ENCODE assay signal across 9 mouse cellular contexts in the genomic region with DNA sequence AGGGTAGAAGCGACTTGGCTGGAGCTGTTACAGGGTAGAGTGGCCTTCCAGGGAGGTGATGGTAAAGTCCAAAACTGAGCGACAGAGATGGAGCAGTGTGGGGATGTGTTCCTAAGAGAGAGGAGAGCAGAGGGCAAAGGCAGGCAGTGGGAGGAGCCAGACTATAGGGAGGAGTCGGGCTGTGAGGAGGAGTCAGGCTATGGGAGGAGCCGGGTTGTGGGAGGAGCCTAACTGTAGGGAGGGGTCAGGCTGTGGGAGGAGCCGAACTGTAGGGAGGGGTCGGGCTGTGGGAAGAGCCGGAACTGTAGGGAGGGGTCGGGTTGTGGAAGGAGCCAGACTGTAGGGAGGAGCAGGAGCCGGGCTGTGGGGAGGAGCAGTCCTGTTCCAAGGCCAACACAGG.
DNase-seq lines count a peak whose midpoint lies in the region; ATAC-seq and TF ChIP-seq lines count a peak whose summit lies in the region.
"Had no signal": no experiment of that assay in that cellular context is flagged by ENCODE, and none has a peak within 500 bp of the region (broad histone marks: within the 10 kb centered on the region; RNA-seq: fewer than 3 reads in every experiment).

No protein-coding gene starts in this region.

- H3K4me2 ChIP-seq in forebrain, embryonic 13.5 days: no peak overlapping the region
- no peak overlapping the region for H3K4me2 ChIP-seq in forebrain, postnatal 0 days (ENCODE audit: low read depth)

- H3K27ac ChIP-seq in forebrain, embryonic 13.5 days: no peak overlapping the region
- no peak overlapping the region for H3K27ac ChIP-seq in forebrain, postnatal 0 days (ENCODE audit: low read depth, low read length)
- no peak overlapping the region for H3K27ac ChIP-seq in embryonic facial prominence, embryonic 10.5 days (replicated peaks)
- no peak overlapping the region; the same call in 1 of the 2 replicates for H3K27ac ChIP-seq in liver, adult 2 months (replicated peaks; ENCODE audit: insufficient read depth, low read depth, low read length)

- no peak overlapping the region for H3K4me3 ChIP-seq in forebrain, embryonic 13.5 days
- no peak overlapping the region for H3K4me3 ChIP-seq in forebrain, postnatal 0 days (ENCODE audit: low read depth, low read length)
- H3K4me3 ChIP-seq in embryonic facial prominence, embryonic 10.5 days: no peak overlapping the region
- H3K4me3 ChIP-seq in liver, adult 2 months (ENCODE audit: insufficient read depth, low read depth, low read length): no peak overlapping the region

- no peaks in the 10 kb centered on the region for H3K27me3 ChIP-seq in forebrain, embryonic 13.5 days
- H3K27me3 ChIP-seq in forebrain, postnatal 0 days (ENCODE audit: insufficient read depth, low read length): no peaks in the 10 kb centered on the region
- no peaks in the 10 kb centered on the region for H3K27me3 ChIP-seq in embryonic facial prominence, embryonic 10.5 days (replicated peaks; ENCODE audit: low read depth, poor library complexity, severe bottlenecking)
- no peaks in the 10 kb centered on the region for H3K27me3 ChIP-seq in liver, adult 2 months (ENCODE audit: control insufficient read depth, insufficient read depth, low read length)

- no peaks in the 10 kb centered on the region for H3K79me2 ChIP-seq in liver, adult 2 months (ENCODE audit: control insufficient read depth, insufficient read depth, low read length)

- 0 out of 2 replicates have a peak, but pooled peaks have one; percentile 13 for ATAC-seq in forebrain, embryonic 13.5 days
- ATAC-seq in forebrain, postnatal 0 days: no peak
- ATAC-seq: CD4-positive, CD25-positive, alpha-beta regulatory T cell, adult 4 months had no signal

- H3K36me3 ChIP-seq in forebrain, embryonic 13.5 days (ENCODE audit: poor library complexity, severe bottlenecking): peaks cover 53% of the 10 kb centered on the region
- peaks cover 24% of the 10 kb centered on the region for H3K36me3 ChIP-seq in forebrain, postnatal 0 days (ENCODE audit: insufficient read depth)
- peaks cover 62% of the 10 kb centered on the region for H3K36me3 ChIP-seq in embryonic facial prominence, embryonic 10.5 days (replicated peaks)
- no peaks in the 10 kb centered on the region for H3K36me3 ChIP-seq in liver, adult 2 months (ENCODE audit: control insufficient read depth, insufficient read depth, low read length)

- TF ChIP-seq POLR2A in liver, adult 2 months (IDR thresholded peaks at IDR 0.05; ENCODE audit: extremely low read depth, insufficient read depth, low read length): no peak

- no peak for DNase-seq in forebrain, postnatal 0 days
- peak; percentile 81 for DNase-seq in 3134 (ENCODE audit: extremely low read depth, insufficient read length, low spot score)
- DNase-seq in embryonic facial prominence, embryonic 10.5 days (ENCODE audit: low spot score): peak; percentile 46
- peak; percentile 78 for DNase-seq in liver, adult 2 months (ENCODE audit: extremely low read depth, low read depth, low spot score)
- DNase-seq in testis, postnatal 14 days (ENCODE audit: low spot score): no peak
- DNase-seq in adrenal gland, postnatal 25 days: no peak
- no peak for DNase-seq in cerebellum, postnatal 10 days

- H3K4me1 ChIP-seq in forebrain, embryonic 13.5 days: peaks cover 37% of the 10 kb centered on the region
- peaks cover 8% of the 10 kb centered on the region; the same call in 1 of the 2 replicates for H3K4me1 ChIP-seq in forebrain, postnatal 0 days (ENCODE audit: insufficient read depth)
- H3K4me1 ChIP-seq in embryonic facial prominence, embryonic 10.5 days: peaks cover 37% of the 10 kb centered on the region
- H3K4me1 ChIP-seq in liver, adult 2 months (ENCODE audit: control insufficient read depth, insufficient read depth, low read length): peaks cover 15% of the 10 kb centered on the region

- 53% methylated on average over 9 of the region's 9 CpGs for WGBS in forebrain, embryonic 13.5 days
- WGBS in forebrain, postnatal 0 days: 46% methylated on average over 9 of the region's 9 CpGs
- WGBS in embryonic facial prominence, embryonic 10.5 days: 49% methylated on average over 9 of the region's 9 CpGs
- WGBS in liver, adult 2 months: 15% methylated on average over 9 of the region's 9 CpGs

- H3K9ac ChIP-seq in forebrain, embryonic 13.5 days: no peak overlapping the region
- no peak overlapping the region for H3K9ac ChIP-seq in forebrain, postnatal 0 days
- no peak overlapping the region for H3K9ac ChIP-seq in liver, adult 2 months (ENCODE audit: low read depth, low read length)

- TF ChIP-seq CTCF in forebrain, postnatal 0 days (IDR thresholded peaks at IDR 0.05; ENCODE audit: low read depth): no peak
- no peak for TF ChIP-seq CTCF in liver, adult 2 months (IDR thresholded peaks at IDR 0.05; ENCODE audit: low read depth, low read length)

- no peaks in the 10 kb centered on the region for H3K9me3 ChIP-seq in forebrain, embryonic 13.5 days (replicated peaks)
- H3K9me3 ChIP-seq in forebrain, postnatal 0 days (ENCODE audit: low read length): no peaks in the 10 kb centered on the region
- no peaks in the 10 kb centered on the region for H3K9me3 ChIP-seq in embryonic facial prominence, embryonic 10.5 days

Comparison
In these comparisons a context has a peak if more than half of its experiments do, and no peak if none do; other contexts are left out.
1. DNase-seq: peak in 3134 (single experiment), embryonic facial prominence, embryonic 10.5 days (single experiment) and liver, adult 2 months (single experiment); none in forebrain, postnatal 0 days (single experiment), testis, postnatal 14 days (single experiment), adrenal gland, postnatal 25 days (single experiment) and cerebellum, postnatal 10 days (0 of 2).